Mouse (Mus musculus) ES-E14 (cell line): ENCODE measurements at regions not wholly inside any gene's neighbourhood (a gene's known extent, or its start where the extent isn't known, plus 50 kb on each side); places are given as distances from the start of the nearest gene placed in this dataset.

Experiments
- DNase-seq: peaks from one replicate; pipeline ENCODE4 v3.0.0-alpha.2; 2013; ENCODE audit warnings: low read depth, low spot score
- H3K27ac ChIP-seq: 2 replicates; pipeline ENCODE4 v1.5.1; 2012; ENCODE audit warnings: low read depth, mild to moderate bottlenecking, low read length, moderate library complexity, mixed read lengths; ENCODE audit not compliant: poor library complexity, insufficient read depth, severe bottlenecking
- H3K36me3 ChIP-seq: 2 replicates; pipeline ENCODE4 v1.6.1; 2012; ENCODE audit warnings: mild to moderate bottlenecking, low read length, moderate library complexity, mixed read lengths; ENCODE audit not compliant: control insufficient read depth, poor library complexity, insufficient read depth, severe bottlenecking
- H3K4me1 ChIP-seq, 2 experiments: fragments of 150-350 bp in 1 of 2; sonication (generic) in 1 of 2; 2 replicates each; pipeline ENCODE4 v1.6.1; 2012; ENCODE audit warnings: low read length in 2 of 2, mild to moderate bottlenecking in 1 of 2, mixed read lengths in 1 of 2; ENCODE audit not compliant: control insufficient read depth in 2 of 2, insufficient read depth in 2 of 2, poor library complexity in 1 of 2
- H3K4me3 ChIP-seq, 2 experiments: fragments of 150-350 bp in 1 of 2; sonication (generic) in 1 of 2; 2 replicates each; pipeline ENCODE4 v1.5.1; 2012; ENCODE audit warnings: low read length in 2 of 2, low read depth in 1 of 2, mild to moderate bottlenecking in 1 of 2, mixed read lengths in 1 of 2; ENCODE audit not compliant: insufficient read depth in 1 of 2, poor library complexity in 1 of 2, severe bottlenecking in 1 of 2
- H3K9ac ChIP-seq: 2 replicates; pipeline ENCODE4 v1.6.1; 2012; ENCODE audit warnings: low read depth, mild to moderate bottlenecking, low read length, mixed read lengths; ENCODE audit not compliant: poor library complexity, insufficient read depth, severe bottlenecking
- H3K9me3 ChIP-seq: fragments of 150-350 bp; sonication (generic); 2 replicates; pipeline ENCODE4 v1.6.1; 2012; ENCODE audit warnings: low read depth, mild to moderate bottlenecking, low read length; ENCODE audit not compliant: control insufficient read depth, insufficient read depth
- CHD2 ChIP-seq: IDR thresholded peaks from 2 replicates; pipeline ENCODE4 v1.6.1; 2014; ENCODE audit warnings: mild to moderate bottlenecking, low read depth, low read length, inconsistent platforms
- HCFC1 ChIP-seq: IDR thresholded peaks from 2 replicates; pipeline ENCODE4 v1.6.1; 2012; ENCODE audit warnings: low read length, inconsistent platforms, borderline replicate concordance; ENCODE audit not compliant: insufficient read depth
- MAFK ChIP-seq: IDR thresholded peaks from 2 replicates; pipeline ENCODE4 v1.6.1; 2014; ENCODE audit warnings: mild to moderate bottlenecking, low read depth, low read length, inconsistent platforms; ENCODE audit not compliant: insufficient read depth
- ZC3H11A ChIP-seq: IDR thresholded peaks from 2 replicates; pipeline ENCODE4 v1.6.1; 2012; ENCODE audit warnings: low read depth, mild to moderate bottlenecking, inconsistent platforms, low read length, borderline replicate concordance
- ZNF384 ChIP-seq: IDR thresholded peaks from 2 replicates; pipeline ENCODE4 v1.6.1; 2012; ENCODE audit warnings: low read depth, low read length, inconsistent platforms
- in situ Hi-C, 2 experiments: fragments of 600-800 bp; cut with MboI; formaldehyde crosslinking; loops; one replicate each; pipeline ENCODE4 v1.15.1; 2025; ENCODE audit warnings: low sequenced_read_pairs in 2 of 2, inconsistent platforms in 1 of 2; ENCODE audit not compliant: unreplicated experiment in 2 of 2

DNA sequence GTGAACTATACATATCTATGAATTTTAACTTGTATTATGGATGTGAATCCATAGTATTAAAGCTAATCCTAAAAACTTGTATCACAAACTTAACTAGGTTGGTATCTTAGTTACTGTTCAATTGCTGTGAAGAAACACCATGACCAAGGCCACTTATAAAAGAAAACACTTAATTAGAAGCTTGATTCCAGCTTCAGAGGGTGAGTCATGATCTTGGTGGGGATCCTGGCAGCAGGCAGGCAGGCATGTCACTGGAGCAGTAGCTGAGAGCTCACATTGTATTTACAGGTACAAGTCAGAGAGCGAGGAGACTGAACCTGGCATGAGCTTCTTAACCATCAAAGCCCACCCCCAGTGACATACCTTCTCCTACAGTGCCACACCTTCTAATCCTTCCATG is 73.2 kb upstream of the Rap2b start:
- H3K4me1 ChIP-seq: no peaks in the 10 kb centered on the region
- H3K4me3 ChIP-seq: no peak overlapping the region
- TF ChIP-seq CHD2: no peak
- no peak for TF ChIP-seq ZNF384
- no peak for TF ChIP-seq HCFC1
- TF ChIP-seq MAFK: no peak
- TF ChIP-seq ZC3H11A: no peak
- in situ Hi-C loops: no loop called here
- H3K36me3 ChIP-seq: no peaks in the 10 kb centered on the region
- no peak overlapping the region for H3K27ac ChIP-seq
- no peak for DNase-seq
- no peaks in the 10 kb centered on the region for H3K9me3 ChIP-seq
- H3K9ac ChIP-seq: no peak overlapping the region

DNA sequence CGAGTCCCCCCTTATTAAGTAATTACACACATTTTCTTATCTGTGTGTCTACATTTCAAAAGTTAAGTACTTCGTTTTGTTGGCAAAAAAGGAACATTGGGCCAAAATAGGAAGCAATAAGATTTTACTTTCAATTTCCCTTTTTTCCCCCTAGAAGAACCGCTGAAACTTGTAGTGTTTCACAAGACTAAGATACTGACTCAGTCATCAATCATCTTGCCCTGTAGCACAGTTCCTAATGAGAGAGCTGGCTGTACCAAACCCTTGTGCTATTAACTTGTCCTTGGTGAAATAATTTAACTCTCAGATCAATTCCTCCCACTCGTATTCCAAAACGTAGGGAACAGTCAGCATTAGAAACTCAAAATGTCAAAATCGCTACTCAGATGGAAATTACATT is 66.6 kb upstream of the Rap2b start:
- Histone ChIP-seq H3K4me1 (no peaks in the 10 kb centered on the region), H3K36me3 (no peaks in the 10 kb centered on the region), H3K9me3 (no peaks in the 10 kb centered on the region), H3K27ac (no peak overlapping the region), H3K9ac (no peak overlapping the region), H3K4me3 (no peak overlapping the region)
- DNase-seq: no peak
- TF ChIP-seq CHD2: no peak
- no peak for TF ChIP-seq ZC3H11A
- TF ChIP-seq MAFK: no peak
- no peak for TF ChIP-seq HCFC1
- TF ChIP-seq ZNF384: no peak
- in situ Hi-C loops: no loop called here

DNA sequence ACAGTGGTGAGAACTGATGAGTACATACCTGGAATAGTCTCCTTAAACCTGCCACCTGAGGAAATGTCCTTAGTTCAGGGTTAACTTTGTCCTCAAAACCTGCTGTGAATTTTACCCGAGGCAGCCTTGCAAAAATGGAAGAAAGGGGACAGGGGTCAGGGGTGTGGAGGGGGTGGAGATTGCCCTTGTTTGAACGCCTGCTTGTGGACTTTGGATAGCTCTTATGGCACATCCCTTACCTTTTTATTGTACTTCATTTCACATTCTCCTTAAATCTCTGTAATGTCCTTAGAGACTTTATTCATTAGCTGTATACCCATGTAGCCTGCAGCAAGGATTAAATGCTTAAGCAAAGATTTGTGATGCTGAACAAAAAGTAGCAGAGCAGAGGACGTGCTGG is 64.1 kb upstream of the Rap2b start:
- H3K36me3 ChIP-seq: no peaks in the 10 kb centered on the region
- no peak for TF ChIP-seq HCFC1
- no peak for TF ChIP-seq MAFK
- TF ChIP-seq ZC3H11A: no peak
- TF ChIP-seq ZNF384: no peak
- no peak for TF ChIP-seq CHD2
- no peaks in the 10 kb centered on the region for H3K4me1 ChIP-seq
- DNase-seq: no peak
- H3K9ac ChIP-seq: no peak overlapping the region
- in situ Hi-C loops: no loop called here
- no peaks in the 10 kb centered on the region for H3K9me3 ChIP-seq
- H3K4me3 ChIP-seq: no peak overlapping the region
- H3K27ac ChIP-seq: no peak overlapping the region

DNA sequence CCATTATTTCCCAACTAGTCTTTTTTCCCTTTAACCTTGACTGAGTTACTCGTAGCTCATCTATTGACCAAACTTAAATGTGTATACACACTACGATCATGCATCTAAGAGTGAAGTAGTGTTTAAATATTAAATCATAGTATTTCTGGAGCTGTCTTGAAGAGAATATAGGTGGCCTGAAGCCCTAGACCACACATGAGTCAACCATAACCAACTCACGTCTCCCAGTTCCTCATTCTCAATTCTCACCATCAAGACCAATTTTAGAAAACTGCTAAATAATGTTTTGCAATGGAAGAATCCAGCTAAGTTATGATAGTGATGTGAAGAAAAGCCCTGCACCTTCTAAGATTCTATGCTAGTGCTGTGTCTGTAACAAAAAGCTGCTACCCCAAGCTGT is 59.2 kb upstream of the Rap2b start:
- Histone ChIP-seq H3K36me3 (no peaks in the 10 kb centered on the region), H3K9me3 (no peaks in the 10 kb centered on the region), H3K4me3 (no peak overlapping the region), H3K4me1 (peaks cover 0 to 7% of the 10 kb centered on the region in 2 experiments; a peak in 2 of 4 replicates), H3K27ac (no peak overlapping the region), H3K9ac (no peak overlapping the region)
- in situ Hi-C loops: no loop called here
- no peak for DNase-seq
- TF ChIP-seq MAFK (no peak), ZNF384 (no peak), HCFC1 (no peak)

- Histone ChIP-seq H3K9ac (no peak overlapping the region), H3K36me3 (no peaks in the 10 kb centered on the region), H3K4me3 (no peak overlapping the region), H3K4me1 (peaks cover 0 to 7% of the 10 kb centered on the region in 2 experiments; a peak in 2 of 4 replicates), H3K27ac (no peak overlapping the region), H3K9me3 (no peaks in the 10 kb centered on the region)
- no peak for DNase-seq
- TF ChIP-seq HCFC1 (no peak), ZNF384 (no peak), CHD2 (no peak)
- in situ Hi-C loops: no loop called here
Measured at GRCm38 (mm10) chr3:61303485-61303884, 58.0 kb upstream of the Rap2b start.
